In the genomic region with DNA sequence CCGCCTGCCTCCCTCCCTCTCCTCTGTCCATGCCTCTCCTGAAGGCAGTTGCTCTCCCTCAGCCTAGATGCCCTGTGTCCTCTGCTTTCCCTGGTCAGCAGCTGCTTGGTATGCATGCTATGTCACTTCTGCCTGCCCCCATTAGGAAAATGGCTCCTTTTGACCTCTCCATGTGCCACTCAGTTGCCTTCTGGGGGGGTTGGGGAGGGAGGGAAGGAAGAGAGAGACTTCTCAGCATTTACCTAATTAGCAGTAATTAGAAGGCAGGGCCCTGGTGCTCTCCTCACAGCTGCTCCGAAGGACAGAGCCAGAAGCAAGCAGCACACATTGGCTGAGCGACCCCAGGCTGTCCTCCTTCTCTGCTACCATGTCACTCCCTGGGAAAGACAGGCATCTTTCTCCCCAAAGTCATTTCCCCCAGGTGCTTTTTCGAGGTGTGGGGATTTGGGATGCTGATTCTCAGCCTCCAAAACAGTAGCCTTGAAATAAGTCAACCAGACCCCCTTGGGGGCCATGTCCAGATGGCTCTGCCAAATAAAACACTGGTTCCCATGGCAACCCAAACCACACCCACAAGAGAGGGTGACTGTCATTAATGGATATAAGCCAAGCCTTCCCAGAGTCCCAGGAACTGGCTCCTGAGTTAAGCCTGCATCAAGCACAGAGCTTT, we compare ENCODE assay signal across 10 mouse cellular contexts.
DNase-seq lines count a peak whose midpoint lies in the region; ATAC-seq and TF ChIP-seq lines count a peak whose summit lies in the region.
"Had no signal": no experiment of that assay in that cellular context is flagged by ENCODE, and none has a peak within 500 bp of the region (broad histone marks: within the 10 kb centered on the region; RNA-seq: fewer than 3 reads in every experiment).

No protein-coding gene starts in this region.

- no peak overlapping the region for H3K9ac ChIP-seq in neural tube, embryonic 11.5 days (ENCODE audit: low read length)
- no peak overlapping the region for H3K9ac ChIP-seq in liver, embryonic 12.5 days

- H3K4me3 ChIP-seq in neural tube, embryonic 11.5 days (ENCODE audit: low read depth, low read length) = no peak overlapping the region
- no peak overlapping the region for H3K4me3 ChIP-seq in layer of hippocampus, adult 2 months
- no peak overlapping the region for H3K4me3 ChIP-seq in liver, embryonic 12.5 days
- H3K4me3 ChIP-seq: gastrocnemius, adult 2 months had no signal

- WGBS in neural tube, embryonic 11.5 days = 23% methylated on average over 4 of the region's 4 CpGs
- 39% methylated on average over 4 of the region's 4 CpGs for WGBS in liver, embryonic 12.5 days (ENCODE audit: insufficient replicate concordance)

- no peak for TF ChIP-seq CTCF in layer of hippocampus, adult 2 months (conservative IDR thresholded peaks at IDR 0.05)

- H3K4me1 ChIP-seq in neural tube, embryonic 11.5 days (ENCODE audit: control insufficient read depth, insufficient read depth, low read length) = peaks cover 10% of the 10 kb centered on the region
- H3K4me1 ChIP-seq in liver, embryonic 12.5 days = no peaks in the 10 kb centered on the region

- no peaks in the 10 kb centered on the region for H3K9me3 ChIP-seq in neural tube, embryonic 11.5 days (ENCODE audit: control insufficient read depth, low read length)
- H3K9me3 ChIP-seq in liver, embryonic 12.5 days (replicated peaks) = no peaks in the 10 kb centered on the region

- H3K27me3 ChIP-seq in neural tube, embryonic 11.5 days (ENCODE audit: control insufficient read depth, insufficient read depth, low read length) = no peaks in the 10 kb centered on the region
- H3K27me3 ChIP-seq in liver, embryonic 12.5 days (replicated peaks) = 0 out of 2 replicates have a peak, but pooled peaks cover 16% of the 10 kb centered on the region

- intact Hi-C loops in left cerebral cortex, postnatal 4 days (cut with DNase I) = no loop called here

- no peak overlapping the region for H3K4me2 ChIP-seq in neural tube, embryonic 11.5 days (ENCODE audit: low read depth)
- H3K4me2 ChIP-seq in liver, embryonic 12.5 days = no peak overlapping the region

- peak; percentile 61; the same call in 1 of the 2 replicates for ATAC-seq in neural tube, embryonic 11.5 days (ENCODE audit: insufficient read depth, low FRiP score, low TSS enrichment)
- no peak for ATAC-seq in liver, embryonic 12.5 days

- no peaks in the 10 kb centered on the region for H3K36me3 ChIP-seq in neural tube, embryonic 11.5 days (ENCODE audit: control insufficient read depth, insufficient read depth, low read length)
- H3K36me3 ChIP-seq in liver, embryonic 12.5 days = no peaks in the 10 kb centered on the region

- H3K27ac ChIP-seq in neural tube, embryonic 11.5 days (ENCODE audit: low read depth, low read length) = peak overlapping the region; percentile 60; the same call in 1 of the 2 replicates
- no peak overlapping the region for H3K27ac ChIP-seq in layer of hippocampus, adult 2 months
- no peak overlapping the region for H3K27ac ChIP-seq in liver, embryonic 12.5 days
- H3K27ac ChIP-seq: gastrocnemius, adult 2 months had no signal

- peak; percentile 62 for DNase-seq in left cerebral cortex, postnatal 4 days
- no peak for DNase-seq in left cerebral cortex, adult 9 months (ENCODE audit: low spot score in 2 of 2)
- DNase-seq in embryo, embryonic 11 days = peak; percentile 66
- peak; percentile 57 for DNase-seq in forelimb bud, embryonic 11.5 days (ENCODE audit: low read depth, low spot score)
- DNase-seq in neural tube, embryonic 11.5 days (ENCODE audit: low spot score) = peak; percentile 67
- no peak for DNase-seq in layer of hippocampus, adult 2 months (ENCODE audit: low spot score in 2 of 2)
- DNase-seq: cerebellum, postnatal 36 days; gastrocnemius, adult 2 months; thymus, adult 18-20 months had no signal

Comparison
In these comparisons a context has a peak if more than half of its experiments do, and no peak if none do; other contexts are left out.
1. DNase-seq: peak in left cerebral cortex, postnatal 4 days (single experiment), embryo, embryonic 11 days (single experiment), forelimb bud, embryonic 11.5 days (single experiment) and neural tube, embryonic 11.5 days (single experiment); none in left cerebral cortex, adult 9 months (0 of 2) and layer of hippocampus, adult 2 months (0 of 2).